In the genomic region with DNA sequence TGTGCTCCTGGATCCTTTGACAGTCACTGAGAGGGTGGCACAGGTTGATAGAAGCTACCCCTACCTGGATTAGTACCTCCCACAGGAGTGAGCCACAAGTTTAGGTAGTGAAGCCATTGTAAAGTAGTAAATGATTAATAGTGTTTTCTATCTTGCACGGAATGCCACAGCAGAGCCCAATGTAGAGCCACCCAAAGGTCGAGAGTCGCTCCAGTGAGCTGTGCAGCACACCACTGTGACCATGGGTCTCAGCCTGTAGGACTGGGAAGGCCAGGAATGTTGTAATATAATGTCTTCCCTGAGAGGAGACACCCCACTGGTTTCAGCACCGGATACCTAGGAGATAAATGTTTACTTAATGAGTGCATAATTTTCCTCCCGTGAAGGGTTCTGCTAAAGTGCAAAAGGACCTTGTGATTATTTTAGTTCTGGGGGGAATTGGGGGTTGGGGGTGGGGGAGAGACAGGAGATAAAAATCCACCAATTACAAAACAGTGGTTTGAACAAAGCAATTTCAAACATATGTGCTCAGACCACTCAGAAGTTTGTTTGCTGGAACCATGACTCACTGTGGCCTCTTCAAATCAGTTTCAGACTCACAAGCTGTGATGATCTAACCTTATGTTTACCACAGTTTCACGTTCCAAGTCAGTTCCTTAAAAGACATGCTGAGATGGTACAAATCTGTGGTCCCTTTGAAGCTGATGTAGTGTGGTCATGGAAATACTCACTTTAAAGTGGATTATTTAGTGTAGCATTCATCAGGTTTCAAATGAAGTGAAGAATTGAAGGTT, we compare ENCODE assay signal across 21 mouse cellular contexts. TPM values are rescaled to one million over a fixed set of nuclear protein-coding genes. Genes with fewer than 3 reads are reported as not detected.
DNase-seq lines count a peak whose midpoint lies in the region; ATAC-seq lines count a peak whose summit lies in the region.
"Had no signal": no experiment of that assay in that cellular context is flagged by ENCODE, and none has a peak within 500 bp of the region (broad histone marks: within the 10 kb centered on the region; RNA-seq: fewer than 3 reads in every experiment).

No protein-coding gene starts in this region.

- H3K4me1 ChIP-seq in liver, embryonic 16.5 days (ENCODE audit: control insufficient read depth, low read depth, low read length): no peaks in the 10 kb centered on the region
- H3K4me1 ChIP-seq in liver, embryonic 11.5 days (replicated peaks; ENCODE audit: control insufficient read depth, insufficient read depth, low read length): no peaks in the 10 kb centered on the region
- peaks cover 3% of the 10 kb centered on the region; the same call in 1 of the 2 replicates for H3K4me1 ChIP-seq in kidney, embryonic 16.5 days (ENCODE audit: insufficient read depth, low read length)
- H3K4me1 ChIP-seq: heart, embryonic 13.5 days; liver, embryonic 12.5 days; lung, embryonic 15.5 days; neural tube, embryonic 12.5 days had no signal

- peaks cover 17% of the 10 kb centered on the region for H3K36me3 ChIP-seq in liver, embryonic 16.5 days (ENCODE audit: control insufficient read depth, insufficient read depth)
- peaks cover 51% of the 10 kb centered on the region for H3K36me3 ChIP-seq in liver, embryonic 11.5 days (ENCODE audit: control insufficient read depth, insufficient read depth, low read length)
- peaks cover 78% of the 10 kb centered on the region for H3K36me3 ChIP-seq in kidney, embryonic 16.5 days (ENCODE audit: insufficient read depth, low read length)
- H3K36me3 ChIP-seq: G1E had no signal

- H3K4me3 ChIP-seq in liver, embryonic 16.5 days (ENCODE audit: low read depth, low read length): no peak overlapping the region
- no peak overlapping the region for H3K4me3 ChIP-seq in liver, embryonic 11.5 days (ENCODE audit: low read depth, low read length)
- no peak overlapping the region for H3K4me3 ChIP-seq in kidney, embryonic 16.5 days (ENCODE audit: low read length)
- H3K4me3 ChIP-seq: gastrocnemius, adult 2 months; heart, embryonic 13.5 days; left cerebral cortex, adult 2 months; liver, embryonic 12.5 days; lung, embryonic 15.5 days; neural tube, embryonic 12.5 days had no signal

- WGBS in liver, embryonic 16.5 days (ENCODE audit: insufficient replicate concordance): 62% methylated on average over 6 of the region's 6 CpGs
- WGBS in liver, embryonic 11.5 days: 79% methylated on average over 6 of the region's 6 CpGs
- WGBS in kidney, embryonic 16.5 days: 52% methylated on average over 6 of the region's 6 CpGs

- 0 out of 2 replicates have a peak, but pooled peaks have one; percentile 9 for ATAC-seq in liver, embryonic 16.5 days (ENCODE audit: low read depth)
- no peak; the same call in 1 of the 2 replicates for ATAC-seq in liver, embryonic 11.5 days (replicated peaks; ENCODE audit: low FRiP score)
- ATAC-seq in kidney, embryonic 16.5 days (ENCODE audit: low FRiP score, low TSS enrichment): peak; percentile 99
- ATAC-seq: forebrain, postnatal 0 days; liver, embryonic 12.5 days had no signal

- H3K4me2 ChIP-seq in liver, embryonic 16.5 days (ENCODE audit: low read depth, low read length): no peak overlapping the region
- no peak overlapping the region for H3K4me2 ChIP-seq in liver, embryonic 11.5 days
- H3K4me2 ChIP-seq in kidney, embryonic 16.5 days (replicated peaks; ENCODE audit: low read depth, low read length): no peak overlapping the region
- H3K4me2 ChIP-seq: heart, embryonic 13.5 days; hindbrain, embryonic 14.5 days; liver, embryonic 12.5 days; lung, embryonic 15.5 days; midbrain, embryonic 11.5 days; neural tube, embryonic 12.5 days had no signal

- DNase-seq in liver, embryonic 11.5 days (ENCODE audit: low spot score): no peak
- peak; percentile 83 for DNase-seq in NIH3T3 (ENCODE audit: low read depth)
- DNase-seq in yolk sac, embryonic 10.5 days (ENCODE audit: low spot score): peak; percentile 8
- no peak for DNase-seq in gastrocnemius, postnatal 4 days (ENCODE audit: low spot score in 2 of 2)
- DNase-seq in embryo, embryonic 11 days: no peak
- DNase-seq: cerebellum, adult 8-10 months; forebrain, postnatal 0 days; gastrocnemius, adult 2 months; heart, postnatal 36 days; right cerebral cortex, adult 18-20 months; thymus, postnatal 25 days had no signal

- no peak overlapping the region for H3K27ac ChIP-seq in liver, embryonic 16.5 days (ENCODE audit: low read length)
- H3K27ac ChIP-seq in liver, embryonic 11.5 days (ENCODE audit: low read depth, low read length): no peak overlapping the region
- H3K27ac ChIP-seq in kidney, embryonic 16.5 days (ENCODE audit: low read length): peak overlapping the region; percentile 55; the same call in 1 of the 2 replicates
- H3K27ac ChIP-seq: gastrocnemius, adult 2 months; heart, embryonic 13.5 days; hindbrain, embryonic 14.5 days; left cerebral cortex, adult 2 months; liver, embryonic 12.5 days; lung, embryonic 15.5 days; neural tube, embryonic 12.5 days had no signal

- H3K9ac ChIP-seq in liver, embryonic 16.5 days (ENCODE audit: low read depth, low read length): no peak overlapping the region
- H3K9ac ChIP-seq in liver, embryonic 11.5 days (ENCODE audit: low read depth, low read length): no peak overlapping the region
- no peak overlapping the region for H3K9ac ChIP-seq in kidney, embryonic 16.5 days (replicated peaks; ENCODE audit: low read length)
- H3K9ac ChIP-seq: forebrain, postnatal 0 days; heart, embryonic 13.5 days; hindbrain, embryonic 14.5 days; liver, embryonic 12.5 days; lung, embryonic 15.5 days; neural tube, embryonic 12.5 days had no signal

- no peaks in the 10 kb centered on the region for H3K9me3 ChIP-seq in liver, embryonic 16.5 days (replicated peaks; ENCODE audit: control insufficient read depth, low read length)
- no peaks in the 10 kb centered on the region for H3K9me3 ChIP-seq in liver, embryonic 11.5 days (ENCODE audit: control insufficient read depth, low read length)
- H3K9me3 ChIP-seq in kidney, embryonic 16.5 days (ENCODE audit: low read length): no peaks in the 10 kb centered on the region
- H3K9me3 ChIP-seq: heart, embryonic 13.5 days; liver, embryonic 12.5 days; lung, embryonic 15.5 days; neural tube, embryonic 12.5 days had no signal

- no peaks in the 10 kb centered on the region for H3K27me3 ChIP-seq in liver, embryonic 16.5 days (ENCODE audit: control insufficient read depth, insufficient read depth, low read depth, low read length)
- H3K27me3 ChIP-seq in liver, embryonic 11.5 days (replicated peaks; ENCODE audit: control insufficient read depth, insufficient read depth, low read length): no peaks in the 10 kb centered on the region
- no peaks in the 10 kb centered on the region for H3K27me3 ChIP-seq in kidney, embryonic 16.5 days (ENCODE audit: insufficient read depth, low read length)
- H3K27me3 ChIP-seq: heart, embryonic 13.5 days; liver, embryonic 12.5 days; lung, embryonic 15.5 days; neural tube, embryonic 12.5 days had no signal

RNA-seq across cellular contexts. Expression of a gene that starts 40.8 kb away (rescaled TPM):
- 13.0 and 17.3 TPM in 2 replicates for polyA plus RNA-seq in liver, embryonic 16.5 days (2015; fragmentation: Nextera tagmentation; extraction: Ambion mirVana)
- 80.2 and 83.7 TPM in 2 replicates for polyA plus RNA-seq in liver, embryonic 11.5 days (2014; fragmentation: Nextera tagmentation; extraction: Ambion mirVana)
- polyA plus RNA-seq in kidney, embryonic 16.5 days (2015; fragmentation: Nextera tagmentation; extraction: Ambion mirVana): 72.0 and 73.3 TPM in 2 replicates
- 10 to 100 TPM; 18.7 to 19.7 TPM for total RNA-seq in gastrocnemius, postnatal 4 days (2021)
- polyA plus RNA-seq: G1E had no signal

Comparison
In these comparisons a context has a peak if more than half of its experiments do, and no peak if none do; other contexts are left out.
1. DNase-seq: peak in NIH3T3 (single experiment) and yolk sac, embryonic 10.5 days (single experiment); none in liver, embryonic 11.5 days (single experiment), gastrocnemius, postnatal 4 days (0 of 2) and embryo, embryonic 11 days (single experiment).